Mouse (Mus musculus): ENCODE measurements around the gene Nrf1. TPM values are rescaled to one million over a fixed set of nuclear protein-coding genes. Genes with fewer than 3 reads are reported as not detected.

Gene Nrf1
- polyA plus RNA-seq, 1 experiment from 2014 or later, result 68.5 TPM

DNA sequence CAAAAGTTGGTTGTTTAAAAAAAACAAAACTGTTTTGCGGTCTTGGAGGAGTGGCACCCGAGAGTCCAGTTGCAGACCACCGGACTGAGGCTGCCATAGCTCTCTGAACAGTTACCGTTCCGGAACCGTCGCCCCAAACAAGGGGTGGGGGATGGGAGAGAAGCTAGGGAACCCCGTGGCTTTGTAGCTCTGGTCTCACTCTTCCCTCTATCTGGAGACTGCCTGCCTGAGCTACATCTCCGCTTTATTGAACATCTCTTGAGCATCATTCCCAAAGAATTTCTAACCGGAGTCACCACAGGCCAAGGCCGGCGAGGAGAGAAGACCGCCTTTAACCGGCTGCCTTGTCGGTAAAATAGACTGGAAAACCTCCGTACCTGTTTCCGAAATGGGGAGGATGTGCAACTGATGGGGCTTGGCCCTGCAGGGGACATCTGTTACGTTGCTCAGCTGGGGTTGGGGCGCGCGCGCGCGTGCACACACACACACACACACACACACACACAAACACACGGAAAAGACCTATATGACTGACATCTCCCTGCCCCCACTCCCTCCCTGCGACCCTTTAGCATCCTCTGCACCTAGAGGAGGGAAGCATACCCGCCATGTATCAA lies 130.3 kb downstream of the Nrf1 start:
- peak overlapping the region; percentile 10; the same call in 1 of the 2 replicates for H3K4me3 ChIP-seq
- no peak overlapping the region for H3K27ac ChIP-seq
- H3K36me3 ChIP-seq, result no peaks in the 10 kb centered on the region
- H3K9ac ChIP-seq, result no peak overlapping the region
- H3K9me3 ChIP-seq, result no peaks in the 10 kb centered on the region
- peaks cover 87% of the 10 kb centered on the region for H3K27me3 ChIP-seq
- peaks cover 58% of the 10 kb centered on the region for H3K4me1 ChIP-seq
- ATAC-seq (ENCODE audit: insufficient number of reproducible peaks, insufficient read depth, low FRiP score, low TSS enrichment, low read depth), result no peak
- H3K4me2 ChIP-seq, result peak overlapping the region; percentile 36
- 2% methylated on average over 27 of the region's 27 CpGs for WGBS

DNA sequence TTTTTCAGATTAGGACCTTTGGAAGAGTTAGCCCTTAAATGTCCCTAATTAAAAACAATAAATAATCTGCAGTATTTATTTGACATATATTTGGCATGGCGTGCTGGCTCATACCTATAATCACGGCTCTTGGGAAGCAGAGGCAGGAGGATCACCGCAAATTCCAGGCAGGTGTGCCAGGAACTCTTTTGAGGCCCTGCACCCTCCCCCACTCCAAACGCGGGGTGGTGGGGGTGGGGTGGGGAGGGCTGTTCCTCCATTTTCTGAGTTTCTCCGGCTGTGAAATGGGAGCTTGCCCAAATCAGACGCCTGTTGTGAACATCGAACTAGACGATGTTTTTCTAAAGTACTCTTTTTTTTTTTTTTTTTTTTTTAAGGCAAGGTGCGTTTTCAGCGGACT lies 131.3 kb downstream of the Nrf1 start:
- Histone ChIP-seq H3K4me3 (no peak overlapping the region), H3K27ac (no peak overlapping the region), H3K27me3 (peaks cover 78% of the 10 kb centered on the region), H3K9ac (no peak overlapping the region), H3K9me3 (no peaks in the 10 kb centered on the region), H3K4me1 (peaks cover 49% of the 10 kb centered on the region), H3K4me2 (no peak overlapping the region), H3K36me3 (no peaks in the 10 kb centered on the region)
- no peak for ATAC-seq (ENCODE audit: insufficient number of reproducible peaks, insufficient read depth, low FRiP score, low TSS enrichment, low read depth)
- WGBS, result 23% methylated on average over 11 of the region's 11 CpGs

DNA sequence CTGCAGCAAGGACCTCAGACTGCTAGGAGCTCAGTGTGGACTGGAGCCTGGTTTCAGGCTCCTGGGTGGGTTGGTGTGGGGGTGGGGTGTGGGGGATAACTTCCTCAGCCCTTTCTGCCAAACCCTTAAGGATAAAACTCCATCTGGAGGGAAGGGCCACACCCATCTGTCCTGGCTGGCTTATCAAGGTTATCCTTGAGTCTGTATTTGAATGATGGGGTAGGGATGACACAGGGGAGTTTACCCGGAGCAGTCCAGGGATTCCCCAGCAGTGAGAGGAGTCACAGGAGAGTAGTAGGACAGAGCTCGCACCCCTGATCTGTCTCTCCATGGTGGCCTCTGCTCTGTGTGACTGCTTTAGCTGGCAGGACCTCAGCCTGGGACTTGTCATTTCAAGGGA lies 132.5 kb downstream of the Nrf1 start:
- no peak overlapping the region for H3K9ac ChIP-seq
- 20% methylated on average over 2 of the region's 2 CpGs for WGBS
- ATAC-seq (ENCODE audit: insufficient number of reproducible peaks, insufficient read depth, low FRiP score, low TSS enrichment, low read depth), result no peak
- H3K4me3 ChIP-seq, result no peak overlapping the region
- H3K9me3 ChIP-seq, result no peaks in the 10 kb centered on the region
- peaks cover 37% of the 10 kb centered on the region for H3K4me1 ChIP-seq
- no peak overlapping the region for H3K4me2 ChIP-seq
- H3K27ac ChIP-seq, result no peak overlapping the region
- no peaks in the 10 kb centered on the region for H3K36me3 ChIP-seq
- H3K27me3 ChIP-seq, result peaks cover 65% of the 10 kb centered on the region

DNA sequence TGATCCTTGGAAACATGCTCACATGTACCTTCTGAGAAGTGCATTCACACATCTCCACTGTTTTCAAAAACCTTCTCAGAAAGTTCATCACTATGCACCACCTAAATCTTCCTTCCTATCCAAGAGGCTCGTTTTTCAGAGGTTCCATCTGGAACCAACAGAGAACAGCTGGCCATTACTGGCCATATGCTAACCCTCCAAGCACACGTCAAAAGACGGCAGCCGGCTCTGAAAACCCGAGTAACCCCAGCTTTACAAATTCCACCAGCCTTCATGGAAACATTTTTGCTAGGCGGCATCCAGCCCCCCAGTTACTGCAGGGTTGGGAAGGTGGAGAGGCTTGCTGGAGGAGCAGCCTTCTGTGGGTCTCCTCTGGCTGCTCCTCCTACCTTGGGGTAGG lies 134.2 kb downstream of the Nrf1 start:
- Histone ChIP-seq H3K27me3 (peaks cover 48% of the 10 kb centered on the region), H3K27ac (no peak overlapping the region)
- 40% methylated on average over 6 of the region's 6 CpGs for WGBS

DNA sequence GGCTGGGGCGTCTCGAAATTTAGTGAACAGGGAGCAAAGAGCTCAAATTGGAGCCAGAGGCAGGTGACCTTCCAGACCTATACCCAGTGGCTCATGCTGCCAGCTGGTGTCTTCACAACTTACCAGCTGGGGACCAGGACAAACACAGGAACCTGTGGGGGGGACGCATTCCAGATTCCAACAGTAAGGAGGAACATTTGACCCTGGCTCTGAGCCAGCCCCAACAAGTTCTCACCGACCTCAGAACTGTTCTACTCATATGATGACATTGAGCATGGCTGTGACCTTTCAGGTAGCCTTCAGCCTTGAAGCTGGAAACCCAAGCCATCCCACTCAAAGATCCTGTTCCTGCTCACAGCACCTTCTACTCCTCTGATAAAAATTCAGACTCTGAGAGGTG lies 135.8 kb downstream of the Nrf1 start:
- H3K4me1 ChIP-seq, result peaks cover 11% of the 10 kb centered on the region
- no peak overlapping the region for H3K4me2 ChIP-seq
- ATAC-seq (ENCODE audit: insufficient number of reproducible peaks, insufficient read depth, low FRiP score, low TSS enrichment, low read depth), result no peak
- peaks cover 34% of the 10 kb centered on the region for H3K27me3 ChIP-seq
- no peaks in the 10 kb centered on the region for H3K36me3 ChIP-seq
- H3K9me3 ChIP-seq, result no peaks in the 10 kb centered on the region
- no peak overlapping the region for H3K9ac ChIP-seq
- no peak overlapping the region for H3K27ac ChIP-seq
- 76% methylated on average over 4 of the region's 4 CpGs for whole genome bisulfite sequencing
- H3K4me3 ChIP-seq, result no peak overlapping the region

More for the DNA sequence above, 134.2 kb downstream of the Nrf1 start:
- Histone ChIP-seq H3K4me1 (peaks cover 22% of the 10 kb centered on the region), H3K9ac (no peak overlapping the region), H3K36me3 (no peaks in the 10 kb centered on the region), H3K9me3 (no peaks in the 10 kb centered on the region), H3K4me3 (no peak overlapping the region), H3K4me2 (no peak overlapping the region)
- ATAC-seq (ENCODE audit: insufficient number of reproducible peaks, insufficient read depth, low FRiP score, low TSS enrichment, low read depth), result no peak

DNA sequence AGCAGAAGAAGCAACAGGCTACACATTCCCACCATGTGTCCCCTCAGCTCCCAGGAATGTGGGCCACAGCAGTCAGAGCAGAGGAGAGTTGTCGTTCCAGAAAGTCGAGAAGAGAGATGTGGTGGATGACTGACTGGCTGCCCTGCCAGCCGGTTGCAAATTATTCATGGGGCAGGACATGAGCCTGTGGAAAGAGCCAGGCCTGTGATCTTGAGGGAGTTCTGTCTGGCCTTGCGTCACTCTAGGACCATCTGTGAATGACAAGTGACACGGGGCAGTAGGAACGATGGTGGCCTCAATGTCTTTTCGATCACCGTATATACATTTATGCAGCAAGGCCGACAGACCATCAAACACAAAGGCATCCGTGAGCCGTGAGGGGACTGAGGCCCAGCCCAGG lies 147.9 kb downstream of the Nrf1 start:
- H3K27ac ChIP-seq, result no peak overlapping the region
- no peaks in the 10 kb centered on the region for H3K4me1 ChIP-seq
- no peak for ATAC-seq (ENCODE audit: insufficient number of reproducible peaks, insufficient read depth, low FRiP score, low TSS enrichment, low read depth)

DNA sequence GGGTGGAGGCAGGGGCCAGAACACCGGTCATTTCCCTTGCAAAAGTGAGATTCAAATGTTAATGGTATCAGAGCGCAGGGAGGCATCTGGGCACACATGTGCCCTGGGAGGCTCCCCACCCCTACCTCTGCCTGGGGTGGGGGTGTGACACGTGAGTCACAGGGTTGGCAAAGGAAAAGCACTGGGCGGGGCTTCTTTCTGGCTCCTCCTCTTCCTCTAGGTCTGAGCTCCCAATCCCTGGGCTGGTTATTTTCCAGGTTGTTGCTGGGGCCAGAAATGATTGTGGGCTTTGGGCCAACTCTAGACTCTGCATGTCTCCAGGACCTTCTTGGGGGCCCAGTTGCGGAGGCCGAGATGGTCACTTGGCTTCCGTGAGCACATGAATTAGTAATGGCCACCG lies 148.4 kb downstream of the Nrf1 start:
- H3K9ac ChIP-seq, result no peak overlapping the region
- H3K4me1 ChIP-seq, result no peaks in the 10 kb centered on the region
- WGBS, result 83% methylated on average over 8 of the region's 8 CpGs
- no peak overlapping the region for H3K4me3 ChIP-seq
- no peak overlapping the region for H3K4me2 ChIP-seq
- ATAC-seq (ENCODE audit: insufficient number of reproducible peaks, insufficient read depth, low FRiP score, low TSS enrichment, low read depth), result no peak
- H3K36me3 ChIP-seq, result no peaks in the 10 kb centered on the region
- H3K27ac ChIP-seq, result no peak overlapping the region
- H3K9me3 ChIP-seq, result no peaks in the 10 kb centered on the region
- H3K27me3 ChIP-seq, result no peaks in the 10 kb centered on the region

More for the DNA sequence above, 147.9 kb downstream of the Nrf1 start:
- H3K4me3 ChIP-seq, result no peak overlapping the region
- no peaks in the 10 kb centered on the region for H3K27me3 ChIP-seq
- H3K36me3 ChIP-seq, result no peaks in the 10 kb centered on the region
- H3K4me2 ChIP-seq, result no peak overlapping the region
- WGBS, result 78% methylated on average over 11 of the region's 11 CpGs
- H3K9me3 ChIP-seq, result no peaks in the 10 kb centered on the region
- no peak overlapping the region for H3K9ac ChIP-seq

MicroRNAs encoded within 50 kb of the gene (microRNA counts, 519-probe panel; counts per million panel counts)
- microRNA mmu-miR-182 (2,655 counts per million, percentile 64 among the panel's probes with 10 or more counts), microRNA mmu-miR-183 (4,139 counts per million, percentile 87 among the panel's probes with 10 or more counts), microRNA mmu-miR-96 (4,662 counts per million, percentile 93 among the panel's probes with 10 or more counts)

Small RNA genes within 50 kb of the gene (microRNA-seq; reads per million reads assigned to microRNA genes)
- 10,864 reads per million, percentile 95 among the genes with 10 or more reads in this experiment for gene Mir182
- 10,912 reads per million, percentile 95 among the genes with 10 or more reads in this experiment for gene Mir183
- 4,049 reads per million, percentile 88 among the genes with 10 or more reads in this experiment for gene Mir96

Other genes with a start within 250 kb of the Nrf1 start
- 0.80 and 0.83 TPM in 2 replicates for gene Strip2, start 131.0 kb upstream of the Nrf1 start, polyA plus RNA-seq (2015; fragmentation: Nextera tagmentation; extraction: Ambion mirVana)